Mouse (Mus musculus): Measurements from ENCODE around the gene Erich4. TPM values are rescaled to one million over a fixed set of nuclear protein-coding genes. Genes with fewer than 3 reads are reported as not detected.

Gene Erich4
- polyA plus RNA-seq, 1 experiment from 2014 or later, result not detected

- peak; percentile 8; the same call in 1 of the 2 replicates for ATAC-seq (ENCODE audit: insufficient read depth)
- no peak overlapping the region for H3K4me3 ChIP-seq (ENCODE audit: low read depth, low read length)
- WGBS, result 50% methylated on average over 5 of the region's 5 CpGs
- no peak overlapping the region for H3K9ac ChIP-seq
- H3K9me3 ChIP-seq (ENCODE audit: low read depth, low read length), result no peaks in the 10 kb centered on the region
- peak; percentile 48 for DNase-seq
- no peaks in the 10 kb centered on the region for H3K27me3 ChIP-seq (ENCODE audit: insufficient read depth, low read length)
- H3K27ac ChIP-seq (ENCODE audit: low read depth), result 0 out of 2 replicates have a peak overlapping the region, but pooled peaks have one; percentile 26
- peaks cover 12% of the 10 kb centered on the region; the same call in 1 of the 2 replicates for H3K4me1 ChIP-seq (ENCODE audit: insufficient read depth)
- no peak for TF ChIP-seq CTCF (IDR thresholded peaks at IDR 0.05; ENCODE audit: low read depth)
- H3K4me2 ChIP-seq, result no peak overlapping the region
- H3K36me3 ChIP-seq (ENCODE audit: insufficient read depth), result peaks cover 38% of the 10 kb centered on the region
Measured at GRCm38 (mm10) chr7:25624851-25625250, 9.2 kb upstream of the Erich4 start.

- Histone ChIP-seq H3K27ac (ENCODE audit: low read depth) (no peak overlapping the region), H3K9me3 (ENCODE audit: low read depth, low read length) (no peaks in the 10 kb centered on the region), H3K36me3 (ENCODE audit: insufficient read depth) (peaks cover 36% of the 10 kb centered on the region), H3K4me1 (ENCODE audit: insufficient read depth) (peaks cover 12% of the 10 kb centered on the region; the same call in 1 of the 2 replicates), H3K9ac (no peak overlapping the region), H3K4me3 (ENCODE audit: low read depth, low read length) (no peak overlapping the region), H3K27me3 (ENCODE audit: insufficient read depth, low read length) (no peaks in the 10 kb centered on the region), H3K4me2 (no peak overlapping the region)
- TF ChIP-seq CTCF (IDR thresholded peaks at IDR 0.05; ENCODE audit: low read depth), result no peak
- 87% methylated on average over 11 of the region's 11 CpGs for WGBS
- DNase-seq, result no peak
- ATAC-seq (ENCODE audit: insufficient read depth), result no peak
Measured at GRCm38 (mm10) chr7:25623857-25624370, 8.2 kb upstream of the Erich4 start.

GRCm38 (mm10) chr7:25620751-25621150 lies 5.1 kb upstream of the Erich4 start:
- H3K4me2 ChIP-seq, result no peak overlapping the region
- H3K27ac ChIP-seq (ENCODE audit: low read depth), result no peak overlapping the region
- no peak overlapping the region for H3K4me3 ChIP-seq (ENCODE audit: low read depth, low read length)
- 91% methylated on average over 11 of the region's 11 CpGs for WGBS
- no peaks in the 10 kb centered on the region for H3K9me3 ChIP-seq (ENCODE audit: low read depth, low read length)
- DNase-seq, result no peak
- no peak for ATAC-seq (ENCODE audit: insufficient read depth)
- H3K36me3 ChIP-seq (ENCODE audit: insufficient read depth), result peaks cover 36% of the 10 kb centered on the region
- no peaks in the 10 kb centered on the region for H3K27me3 ChIP-seq (ENCODE audit: insufficient read depth, low read length)
- TF ChIP-seq CTCF (IDR thresholded peaks at IDR 0.05; ENCODE audit: low read depth), result no peak
- no peaks in the 10 kb centered on the region for H3K4me1 ChIP-seq (ENCODE audit: insufficient read depth)
- H3K9ac ChIP-seq, result no peak overlapping the region

GRCm38 (mm10) chr7:25620101-25620500 lies 4.4 kb upstream of the Erich4 start:
- Histone ChIP-seq H3K4me1 (ENCODE audit: insufficient read depth) (no peaks in the 10 kb centered on the region), H3K27ac (ENCODE audit: low read depth) (no peak overlapping the region), H3K9me3 (ENCODE audit: low read depth, low read length) (no peaks in the 10 kb centered on the region), H3K27me3 (ENCODE audit: insufficient read depth, low read length) (peaks cover 2% of the 10 kb centered on the region; the same call in 1 of the 2 replicates), H3K9ac (0 out of 2 replicates have a peak overlapping the region, but pooled peaks have one; percentile 55), H3K4me3 (ENCODE audit: low read depth, low read length) (peak overlapping the region; percentile 57), H3K4me2 (peak overlapping the region; percentile 69), H3K36me3 (ENCODE audit: insufficient read depth) (peaks cover 32% of the 10 kb centered on the region)
- ATAC-seq (ENCODE audit: insufficient read depth), result no peak
- TF ChIP-seq CTCF (IDR thresholded peaks at IDR 0.05; ENCODE audit: low read depth), result no peak
- WGBS, result 92% methylated on average over 5 of the region's 5 CpGs
- no peak for DNase-seq

- Histone ChIP-seq H3K9ac (peak overlapping the region; percentile 55), H3K4me1 (ENCODE audit: insufficient read depth) (no peaks in the 10 kb centered on the region), H3K4me2 (peak overlapping the region; percentile 69), H3K9me3 (ENCODE audit: low read depth, low read length) (no peaks in the 10 kb centered on the region), H3K4me3 (ENCODE audit: low read depth, low read length) (peak overlapping the region; percentile 57), H3K36me3 (ENCODE audit: insufficient read depth) (peaks cover 28% of the 10 kb centered on the region), H3K27me3 (ENCODE audit: insufficient read depth, low read length) (peaks cover 2% of the 10 kb centered on the region; the same call in 1 of the 2 replicates), H3K27ac (ENCODE audit: low read depth) (no peak overlapping the region)
- WGBS, result 14% methylated on average over 5 of the region's 5 CpGs
- no peak for ATAC-seq (ENCODE audit: insufficient read depth)
- no peak for TF ChIP-seq CTCF (IDR thresholded peaks at IDR 0.05; ENCODE audit: low read depth)
- DNase-seq, result no peak
Measured at GRCm38 (mm10) chr7:25619722-25619991, 4.0 kb upstream of the Erich4 start.

GRCm38 (mm10) chr7:25618865-25619721 lies 3.4 kb upstream of the Erich4 start, which contains the start of gene Dmac2:
Gene Dmac2 (plus strand): TSS chr7:25619414.
- H3K36me3 ChIP-seq (ENCODE audit: insufficient read depth), result peaks cover 22% of the 10 kb centered on the region
- peak within 1 kb of the TSS; percentile 57 for H3K4me3 ChIP-seq (ENCODE audit: low read depth, low read length)
- WGBS, result 1% methylated on average over 53 of the region's 53 CpGs
- peaks cover 2% of the 10 kb centered on the region; the same call in 1 of the 2 replicates for H3K27me3 ChIP-seq (ENCODE audit: insufficient read depth, low read length)
- peak within 1 kb of the TSS; percentile 55 for H3K9ac ChIP-seq
- no peak for TF ChIP-seq CTCF (IDR thresholded peaks at IDR 0.05; ENCODE audit: low read depth)
- H3K9me3 ChIP-seq (ENCODE audit: low read depth, low read length), result no peaks in the 10 kb centered on the region
- no peak within 1 kb of the TSS for H3K27ac ChIP-seq (ENCODE audit: low read depth)
- no peaks in the 10 kb centered on the region for H3K4me1 ChIP-seq (ENCODE audit: insufficient read depth)
- peak within 1 kb of the TSS; percentile 69 for H3K4me2 ChIP-seq
- DNase-seq, result peak; percentile 96
- ATAC-seq (ENCODE audit: insufficient read depth), result peak; percentile 93
